Mouse (Mus musculus): Measurements from ENCODE around the gene Tlnrd1.

DNA sequence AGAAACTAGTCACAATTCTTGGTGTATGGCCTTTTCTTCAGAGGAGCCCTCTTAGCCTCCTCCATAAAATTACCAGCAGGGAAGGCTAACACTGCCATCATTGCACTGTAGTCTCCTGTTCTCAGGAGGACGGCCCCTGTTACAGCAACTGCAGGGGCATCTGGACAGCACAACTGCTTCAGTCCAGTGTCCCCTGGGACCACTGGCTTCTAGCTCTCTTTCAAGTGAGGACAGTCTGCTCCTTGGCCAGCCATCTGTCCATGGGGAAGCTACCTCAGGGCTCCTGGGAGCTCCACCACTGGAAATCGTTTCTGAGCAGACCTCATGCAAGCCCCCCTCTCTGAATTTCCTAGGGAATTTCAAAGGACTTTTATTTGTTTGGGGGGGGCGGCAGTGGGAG lies 16.4 kb upstream of the Tlnrd1 start:
- TF ChIP-seq CTCF (IDR thresholded peaks at IDR 0.05; ENCODE audit: extremely low read depth, insufficient read length, insufficient replicate concordance, low read depth, low read length) = no peak
- no peak for TF ChIP-seq POLR2A (IDR thresholded peaks at IDR 0.05; ENCODE audit: low read depth, low read length)
